Mouse (Mus musculus) lung, postnatal 0 days (tissue): Measurements from ENCODE around the gene Kat8.

Experiments used
- CTCF ChIP-seq: IDR thresholded peaks from 2 replicates; pipeline ENCODE4 v1.5.1; 2016; ENCODE audit warnings: antibody characterized with exemption, mild to moderate bottlenecking
- EP300 ChIP-seq: IDR thresholded peaks from 2 replicates; pipeline ENCODE4 v1.6.1; 2016; ENCODE audit warnings: antibody characterized with exemption, mild to moderate bottlenecking, control low read depth

GRCm38 (mm10) chr7:127901772-127902171 lies 10.5 kb upstream of the Kat8 start:
- TF ChIP-seq CTCF: no peak
- TF ChIP-seq EP300: no peak
